Mouse (Mus musculus): ENCODE measurements around the gene Jmjd4.

Gene Jmjd4
- long read RNA-seq, experiment 1, full-length matches to known transcripts = 6 of 9 reads
- long read RNA-seq, experiment 1, partial matches to known transcripts = 3 of 9 reads
- long read RNA-seq, experiment 1, other reads (novel, unspliced or antisense) = 0 of 9 reads
- long read RNA-seq, experiment 2, full-length matches to known transcripts = 10 of 16 reads
- long read RNA-seq, experiment 2, partial matches to known transcripts = 4 of 16 reads
- long read RNA-seq, experiment 2, other reads (novel, unspliced or antisense) = 2 of 16 reads

- intact Hi-C loops (cut with DNase I) = no loop called here
Measured at GRCm38 (mm10) chr11:59449741-59450229, at the start of gene Jmjd4. Jmjd4 (plus strand) TSS chr11:59450045.

GRCm38 (mm10) chr11:59400876-59401275 lies 49.0 kb upstream of the Jmjd4 start:
- intact Hi-C loops (cut with DNase I) = no loop called here

GRCm38 (mm10) chr11:59405761-59406160 lies 44.1 kb upstream of the Jmjd4 start:
- intact Hi-C loops (cut with DNase I) = no loop called here

- intact Hi-C loops (cut with DNase I) = no loop called here
Measured at GRCm38 (mm10) chr11:59410851-59411250, 39.0 kb upstream of the Jmjd4 start.

GRCm38 (mm10) chr11:59412058-59412457 lies 37.8 kb upstream of the Jmjd4 start:
- intact Hi-C loops (cut with DNase I) = no loop called here

GRCm38 (mm10) chr11:59412999-59413863 lies 36.6 kb upstream of the Jmjd4 start:
- intact Hi-C loops (cut with DNase I) = no loop called here

GRCm38 (mm10) chr11:59418708-59419107 lies 31.1 kb upstream of the Jmjd4 start:
- intact Hi-C loops (cut with DNase I) = no loop called here

- intact Hi-C loops (cut with DNase I) = no loop called here
Measured at GRCm38 (mm10) chr11:59421436-59421835, 28.4 kb upstream of the Jmjd4 start.

GRCm38 (mm10) chr11:59421967-59422366 lies 27.9 kb upstream of the Jmjd4 start:
- intact Hi-C loops (cut with DNase I) = no loop called here

- intact Hi-C loops (cut with DNase I) = no loop called here
Measured at GRCm38 (mm10) chr11:59423010-59423588, 26.7 kb upstream of the Jmjd4 start.

- intact Hi-C loops (cut with DNase I) = no loop called here
Measured at GRCm38 (mm10) chr11:59425671-59426101, 24.2 kb upstream of the Jmjd4 start.

GRCm38 (mm10) chr11:59428057-59428660 lies 21.7 kb upstream of the Jmjd4 start:
- intact Hi-C loops (cut with DNase I) = no loop called here

GRCm38 (mm10) chr11:59429959-59430358 lies 19.9 kb upstream of the Jmjd4 start:
- intact Hi-C loops (cut with DNase I) = loop anchor here (5.0 kb wide), 1 partner anchor 52 kb away; no protein-coding TSS in a partner anchor

- intact Hi-C loops (cut with DNase I) = loop anchor here (5.0 kb wide), 1 partner anchor 50 kb away; no protein-coding TSS in a partner anchor
Measured at GRCm38 (mm10) chr11:59432261-59432660, 17.6 kb upstream of the Jmjd4 start.

GRCm38 (mm10) chr11:59437954-59438353 lies 11.9 kb upstream of the Jmjd4 start:
- intact Hi-C loops (cut with DNase I) = no loop called here

GRCm38 (mm10) chr11:59443102-59443501 lies 6.7 kb upstream of the Jmjd4 start:
- intact Hi-C loops (cut with DNase I) = no loop called here

- intact Hi-C loops (cut with DNase I) = no loop called here
Measured at GRCm38 (mm10) chr11:59450230-59450771, 456 bp downstream of the Jmjd4 start.

GRCm38 (mm10) chr11:59451086-59451485 lies 1.2 kb downstream of the Jmjd4 start, which contains the start of gene Snap47:
Snap47 (minus strand) TSS chr11:59451186.
- intact Hi-C loops (cut with DNase I) = no loop called here

- intact Hi-C loops (cut with DNase I) = no loop called here
Measured at GRCm38 (mm10) chr11:59456346-59456745, 6.5 kb downstream of the Jmjd4 start.

GRCm38 (mm10) chr11:59456891-59457290 lies 7.0 kb downstream of the Jmjd4 start:
- intact Hi-C loops (cut with DNase I) = no loop called here

- intact Hi-C loops (cut with DNase I) = no loop called here
Measured at GRCm38 (mm10) chr11:59458973-59459372, 9.1 kb downstream of the Jmjd4 start.

Measured in adrenal gland (tissue).